Mouse (Mus musculus) CH12.LX (cell line): ENCODE measurements around the gene Gabpb2.

Source experiments
- CTCF ChIP-seq, 2 experiments: IDR thresholded peaks in 1 of 2; conservative IDR thresholded peaks in 1 of 2; 2 replicates each; pipeline ENCODE4 v1.5.1; 2011 to 2012; ENCODE audit warnings: low read depth in 2 of 2, low read length in 2 of 2, improper control_type of control experiment in 1 of 2, inconsistent platforms in 1 of 2, mild to moderate bottlenecking in 1 of 2, moderate library complexity in 1 of 2
- E2F4 ChIP-seq: IDR thresholded peaks from 2 replicates; pipeline ENCODE4 v1.6.1; 2011; ENCODE audit warnings: low read depth, low read length, improper control_type of control experiment; ENCODE audit not compliant: insufficient replicate concordance
- ETS1 ChIP-seq: conservative IDR thresholded peaks from 2 replicates; pipeline ENCODE4 v1.6.1; 2012; ENCODE audit warnings: low read depth, mild to moderate bottlenecking, inconsistent platforms, low read length, improper control_type of control experiment, moderate library complexity
- HCFC1 ChIP-seq: IDR thresholded peaks from 2 replicates; pipeline ENCODE4 v1.6.1; 2012; ENCODE audit warnings: low read depth, mild to moderate bottlenecking, inconsistent platforms, low read length, improper control_type of control experiment
- MAFK ChIP-seq: IDR thresholded peaks from 2 replicates; pipeline ENCODE4 v1.6.1; 2011; ENCODE audit warnings: low read length, improper control_type of control experiment; ENCODE audit not compliant: insufficient replicate concordance
- POLR2A ChIP-seq: IDR thresholded peaks from 2 replicates; pipeline ENCODE4 v1.6.1; 2011; ENCODE audit warnings: low read depth, mild to moderate bottlenecking, improper control_type of control experiment, low read length
- POLR2AphosphoS2 ChIP-seq: IDR thresholded peaks from 2 replicates; pipeline ENCODE4 v1.6.1; 2011; ENCODE audit warnings: low read depth, low read length, improper control_type of control experiment
- RCOR1 ChIP-seq: conservative IDR thresholded peaks from 2 replicates; pipeline ENCODE4 v1.6.1; 2012; ENCODE audit warnings: low read depth, mild to moderate bottlenecking, inconsistent platforms, low read length, improper control_type of control experiment
- SMC3 ChIP-seq: IDR thresholded peaks from 2 replicates; pipeline ENCODE4 v1.6.1; 2011; ENCODE audit warnings: low read depth, low read length, improper control_type of control experiment
- TBP ChIP-seq: conservative IDR thresholded peaks from 2 replicates; pipeline ENCODE4 v1.6.1; 2011; ENCODE audit warnings: low read depth, low read length, improper control_type of control experiment
- UBTF ChIP-seq: IDR thresholded peaks from 2 replicates; pipeline ENCODE4 v1.6.1; 2012; ENCODE audit warnings: low read depth, mild to moderate bottlenecking, inconsistent platforms, low read length, improper control_type of control experiment, moderate library complexity
- USF1 ChIP-seq: IDR thresholded peaks from 2 replicates; pipeline ENCODE4 v1.6.1; 2014; ENCODE audit warnings: low read depth, mild to moderate bottlenecking, inconsistent platforms, low read length, improper control_type of control experiment

DNA sequence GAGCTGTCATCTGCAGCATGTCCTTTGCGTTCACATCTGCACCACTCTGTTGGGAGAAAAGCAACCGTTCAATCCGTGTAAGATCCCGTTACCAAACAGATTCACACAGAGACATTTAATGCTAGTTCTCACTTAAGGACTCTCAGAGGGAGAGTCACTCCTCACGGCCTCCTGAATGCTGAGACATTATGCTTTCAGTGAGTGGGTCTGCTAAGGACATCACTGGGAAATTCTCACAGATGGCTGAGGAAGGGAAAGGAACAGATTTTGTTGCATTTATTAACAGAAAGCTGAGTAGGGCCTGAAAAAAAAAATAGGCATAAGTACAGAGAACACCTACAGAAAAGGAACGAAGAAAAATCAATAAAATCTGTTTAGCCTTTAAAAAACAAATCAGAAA is 13.8 kb downstream of the Gabpb2 start:
- TF ChIP-seq ETS1 (no peak), UBTF (no peak), CTCF (conservative IDR thresholded peaks at IDR 0.05 in 1 of 2, IDR thresholded peaks at IDR 0.05 in 1 of 2; ENCODE audit: low read depth in 2 of 2, low read length in 2 of 2) (no peak), RCOR1 (no peak), MAFK (no peak), POLR2A (no peak), E2F4 (no peak), POLR2AphosphoS2 (no peak), SMC3 (no peak), HCFC1 (no peak), USF1 (no peak), TBP (no peak)
